Mouse (Mus musculus): Measurements from ENCODE around the gene Raf1. TPM values are rescaled to one million over a fixed set of nuclear protein-coding genes. Genes with fewer than 3 reads are reported as not detected.

The Raf1 gene
- total RNA-seq, 1 experiment from 2014 or later: 216 TPM

GRCm38 (mm10) chr6:115634015-115634414 lies 42.4 kb downstream of the Raf1 start:
- no peak for ATAC-seq (replicated peaks; ENCODE audit: insufficient number of reproducible peaks, low FRiP score, low TSS enrichment, poor library complexity, severe bottlenecking)

GRCm38 (mm10) chr6:115631056-115631795 lies 45.2 kb downstream of the Raf1 start:
- ATAC-seq (replicated peaks; ENCODE audit: insufficient number of reproducible peaks, low FRiP score, low TSS enrichment, poor library complexity, severe bottlenecking): no peak

- ATAC-seq (replicated peaks; ENCODE audit: insufficient number of reproducible peaks, low FRiP score, low TSS enrichment, poor library complexity, severe bottlenecking): no peak
Observed at GRCm38 (mm10) chr6:115626121-115626520, 50.3 kb downstream of the Raf1 start.

- no peak for ATAC-seq (replicated peaks; ENCODE audit: insufficient number of reproducible peaks, low FRiP score, low TSS enrichment, poor library complexity, severe bottlenecking)
Observed at GRCm38 (mm10) chr6:115620942-115621341, 55.5 kb downstream of the Raf1 start.

GRCm38 (mm10) chr6:115619818-115620217 lies 56.6 kb downstream of the Raf1 start:
- no peak for ATAC-seq (replicated peaks; ENCODE audit: insufficient number of reproducible peaks, low FRiP score, low TSS enrichment, poor library complexity, severe bottlenecking)

GRCm38 (mm10) chr6:115615983-115616382 lies 60.5 kb downstream of the Raf1 start:
- no peak for ATAC-seq (replicated peaks; ENCODE audit: insufficient number of reproducible peaks, low FRiP score, low TSS enrichment, poor library complexity, severe bottlenecking)

GRCm38 (mm10) chr6:115613793-115614192 lies 62.6 kb downstream of the Raf1 start:
- no peak for ATAC-seq (replicated peaks; ENCODE audit: insufficient number of reproducible peaks, low FRiP score, low TSS enrichment, poor library complexity, severe bottlenecking)

- no peak for ATAC-seq (replicated peaks; ENCODE audit: insufficient number of reproducible peaks, low FRiP score, low TSS enrichment, poor library complexity, severe bottlenecking)
Observed at GRCm38 (mm10) chr6:115610301-115610700, 66.1 kb downstream of the Raf1 start.

- ATAC-seq (replicated peaks; ENCODE audit: insufficient number of reproducible peaks, low FRiP score, low TSS enrichment, poor library complexity, severe bottlenecking): no peak
Observed at GRCm38 (mm10) chr6:115609121-115609520, 67.3 kb downstream of the Raf1 start.

GRCm38 (mm10) chr6:115607429-115607828 lies 69.0 kb downstream of the Raf1 start:
- no peak for ATAC-seq (replicated peaks; ENCODE audit: insufficient number of reproducible peaks, low FRiP score, low TSS enrichment, poor library complexity, severe bottlenecking)

- ATAC-seq (replicated peaks; ENCODE audit: insufficient number of reproducible peaks, low FRiP score, low TSS enrichment, poor library complexity, severe bottlenecking): no peak
Observed at GRCm38 (mm10) chr6:115606461-115606860, 70.0 kb downstream of the Raf1 start.

GRCm38 (mm10) chr6:115601715-115602523 lies 74.5 kb downstream of the Raf1 start, which contains the start of gene Mkrn2:
Gene Mkrn2 (plus strand): TSS chr6:115601902.
- peak; percentile 96 for ATAC-seq (replicated peaks; ENCODE audit: insufficient number of reproducible peaks, low FRiP score, low TSS enrichment, poor library complexity, severe bottlenecking)

GRCm38 (mm10) chr6:115601322-115601714 lies 75.1 kb downstream of the Raf1 start:
- no peak for ATAC-seq (replicated peaks; ENCODE audit: insufficient number of reproducible peaks, low FRiP score, low TSS enrichment, poor library complexity, severe bottlenecking)

GRCm38 (mm10) chr6:115595667-115596066 lies 80.8 kb downstream of the Raf1 start:
- ATAC-seq (replicated peaks; ENCODE audit: insufficient number of reproducible peaks, low FRiP score, low TSS enrichment, poor library complexity, severe bottlenecking): no peak

GRCm38 (mm10) chr6:115594463-115594862 lies 82.0 kb downstream of the Raf1 start:
- peak; percentile 83 for ATAC-seq (replicated peaks; ENCODE audit: insufficient number of reproducible peaks, low FRiP score, low TSS enrichment, poor library complexity, severe bottlenecking)

GRCm38 (mm10) chr6:115593252-115593651 lies 83.2 kb downstream of the Raf1 start:
- ATAC-seq (replicated peaks; ENCODE audit: insufficient number of reproducible peaks, low FRiP score, low TSS enrichment, poor library complexity, severe bottlenecking): no peak

GRCm38 (mm10) chr6:115592458-115592857 lies 84.0 kb downstream of the Raf1 start, which contains the start of gene Mkrn2os:
Gene Mkrn2os (minus strand): TSS chr6:115592576.
- ATAC-seq (replicated peaks; ENCODE audit: insufficient number of reproducible peaks, low FRiP score, low TSS enrichment, poor library complexity, severe bottlenecking): no peak

GRCm38 (mm10) chr6:115591692-115592359 lies 84.6 kb downstream of the Raf1 start:
- ATAC-seq (replicated peaks; ENCODE audit: insufficient number of reproducible peaks, low FRiP score, low TSS enrichment, poor library complexity, severe bottlenecking): no peak

- ATAC-seq (replicated peaks; ENCODE audit: insufficient number of reproducible peaks, low FRiP score, low TSS enrichment, poor library complexity, severe bottlenecking): no peak
Observed at GRCm38 (mm10) chr6:115586321-115586720, 90.1 kb downstream of the Raf1 start.

All from monocyte, adult 5-6 weeks (primary cell).